Mouse (Mus musculus) heart, adult 2 months (tissue): ENCODE data around the gene Wdr83.

Experiments used
- CTCF ChIP-seq: fragments of 200-600 bp; IDR thresholded peaks from 2 replicates; pipeline ENCODE4 v1.8.1; 2022; ENCODE audit warnings: antibody characterized with exemption, mild to moderate bottlenecking, moderate library complexity
- EP300 ChIP-seq: fragments of 200-500 bp; IDR thresholded peaks from 2 replicates; pipeline ENCODE4 v1.6.1; 2011; ENCODE audit warnings: low read depth, low read length, control low read depth; ENCODE audit not compliant: insufficient read depth
- POLR2A ChIP-seq: fragments of 200-500 bp; IDR thresholded peaks from 2 replicates; pipeline ENCODE4 v1.6.1; 2011; ENCODE audit warnings: mild to moderate bottlenecking, low read depth, low read length, control low read depth; ENCODE audit not compliant: insufficient read depth

- TF ChIP-seq CTCF: no peak
- no peak for TF ChIP-seq POLR2A
- no peak for TF ChIP-seq EP300
Measured at GRCm38 (mm10) chr8:85033867-85034266, 47.2 kb downstream of the Wdr83 start.
